Mouse (Mus musculus) hindbrain, embryonic 10.5 days (tissue): ENCODE measurements at regions not wholly inside any gene's neighbourhood (a gene's known extent, or its start where the extent isn't known, plus 50 kb on each side); places are given as distances from the start of the nearest gene placed in this dataset.

ENCODE experiments used
- DNase-seq: peaks from one replicate; pipeline ENCODE4 v3.0.0-alpha.2; 2017; ENCODE audit warnings: low spot score
- H3K27ac ChIP-seq: fragments of 300-500 bp; sonication (generic); 2 replicates; pipeline ENCODE4 v1.5.1; 2016; ENCODE audit warnings: mild to moderate bottlenecking, moderate library complexity
- H3K27me3 ChIP-seq: fragments of 300-500 bp; sonication (generic); 2 replicates; pipeline ENCODE4 v1.6.1; 2016; ENCODE audit warnings: mild to moderate bottlenecking; ENCODE audit not compliant: poor library complexity, insufficient read depth, severe bottlenecking
- H3K36me3 ChIP-seq: fragments of 300-500 bp; sonication (generic); 2 replicates; pipeline ENCODE4 v1.6.1; 2016; ENCODE audit warnings: mild to moderate bottlenecking, moderate library complexity
- H3K4me1 ChIP-seq: fragments of 300-500 bp; sonication (generic); replicated peaks from 2 replicates; pipeline ENCODE4 v1.6.1; 2016; ENCODE audit warnings: mild to moderate bottlenecking
- H3K4me3 ChIP-seq: fragments of 300-500 bp; sonication (generic); 2 replicates; pipeline ENCODE4 v1.5.1; 2016; ENCODE audit warnings: mild to moderate bottlenecking, moderate library complexity
- H3K9me3 ChIP-seq: fragments of 300-500 bp; sonication (generic); 2 replicates; pipeline ENCODE4 v1.6.1; 2016; ENCODE audit warnings: mild to moderate bottlenecking, moderate library complexity
- WGBS: fragments of 180-500 bp; shearing (Covaris S2); methylation state at CpG from one replicate; pipeline ENCODE4 v1.1.7; 2016; 5-methylcytosine and 5-hydroxymethylcytosine counted together

GRCm38 (mm10) chr13:47348517-47349145 lies 226.2 kb downstream of the Rnf144b start:
- no peaks in the 10 kb centered on the region for H3K9me3 ChIP-seq
- no peaks in the 10 kb centered on the region for H3K27me3 ChIP-seq
- 41% methylated on average over 17 of the region's 17 CpGs for WGBS
- H3K36me3 ChIP-seq, result no peaks in the 10 kb centered on the region
- H3K27ac ChIP-seq, result no peak overlapping the region
- H3K4me1 ChIP-seq, result no peaks in the 10 kb centered on the region
- H3K4me3 ChIP-seq, result no peak overlapping the region
- DNase-seq, result peak; percentile 77

DNA sequence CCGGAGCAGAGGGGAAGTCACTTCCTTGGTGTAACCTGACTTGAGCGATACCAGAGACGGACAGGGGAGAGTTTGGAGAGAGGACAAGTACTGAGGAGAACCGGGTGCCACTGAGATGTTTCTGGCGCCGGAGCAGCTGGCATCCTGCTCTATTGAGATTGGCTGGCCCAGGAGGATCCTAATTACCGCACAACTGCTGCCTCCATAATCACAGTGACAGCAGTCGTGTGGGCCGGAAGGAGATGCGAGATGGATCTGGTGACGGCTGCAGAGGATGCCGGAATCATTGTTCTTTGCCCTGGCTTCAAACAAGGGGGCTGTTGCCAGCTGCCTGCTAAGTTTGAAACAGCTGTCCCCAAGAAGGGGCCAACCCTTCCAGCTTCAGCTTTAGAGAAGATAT lies 232.0 kb downstream of the Rnf144b start:
- DNase-seq, result no peak
- Histone ChIP-seq H3K4me3 (no peak overlapping the region), H3K27me3 (no peaks in the 10 kb centered on the region), H3K27ac (no peak overlapping the region), H3K4me1 (peaks cover 7% of the 10 kb centered on the region; the same call in 1 of the 2 replicates), H3K36me3 (no peaks in the 10 kb centered on the region), H3K9me3 (no peaks in the 10 kb centered on the region)
- WGBS, result 89% methylated on average over 12 of the region's 12 CpGs

DNA sequence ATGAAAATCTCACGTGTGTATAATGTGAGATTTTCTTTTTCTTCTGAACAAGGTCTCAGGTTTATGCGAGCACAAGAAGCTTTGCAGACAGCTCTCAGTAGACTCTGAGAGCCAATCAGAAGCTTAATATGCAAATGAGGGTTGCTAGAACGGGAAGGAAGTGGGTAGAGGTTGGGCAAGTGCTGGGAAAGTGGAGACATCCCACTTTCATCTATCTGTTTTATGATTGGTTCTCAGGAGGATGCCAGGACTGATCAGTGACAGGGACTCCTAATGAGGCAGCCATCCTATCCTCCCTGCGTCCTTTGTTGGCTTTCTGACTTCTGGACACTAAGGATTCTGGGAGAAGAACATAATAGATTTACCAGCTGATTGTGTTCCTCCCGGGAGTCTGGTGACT lies 232.7 kb downstream of the Rnf144b start:
- H3K9me3 ChIP-seq, result no peaks in the 10 kb centered on the region
- H3K4me1 ChIP-seq, result peaks cover 7% of the 10 kb centered on the region; the same call in 1 of the 2 replicates
- H3K27me3 ChIP-seq, result no peaks in the 10 kb centered on the region
- no peaks in the 10 kb centered on the region for H3K36me3 ChIP-seq
- no peak for DNase-seq
- H3K27ac ChIP-seq, result no peak overlapping the region
- H3K4me3 ChIP-seq, result no peak overlapping the region
- WGBS, result 66% methylated on average over 5 of the region's 5 CpGs

DNA sequence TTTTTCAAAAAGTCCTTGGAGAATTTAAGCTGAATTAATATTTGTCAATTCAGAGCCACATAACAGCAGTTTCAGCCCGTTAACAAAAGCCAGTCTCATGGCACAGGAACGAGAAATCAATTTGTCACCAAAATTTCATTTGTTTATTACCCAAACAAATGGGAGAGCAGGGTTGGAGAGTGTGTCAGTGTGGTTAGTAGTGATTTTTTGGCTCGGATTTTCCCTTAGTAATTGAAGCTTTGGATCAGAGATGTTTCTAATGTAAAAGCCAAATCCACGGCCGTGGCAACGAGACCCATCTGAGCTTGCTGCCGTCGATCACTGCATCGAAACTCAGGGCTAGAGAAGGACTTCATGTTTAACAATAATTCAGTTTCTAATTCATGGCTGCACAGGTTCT lies 236.5 kb downstream of the Rnf144b start:
- 86% methylated on average over 9 of the region's 9 CpGs for WGBS
- no peaks in the 10 kb centered on the region for H3K9me3 ChIP-seq
- H3K27ac ChIP-seq, result no peak overlapping the region
- no peaks in the 10 kb centered on the region for H3K36me3 ChIP-seq
- H3K4me1 ChIP-seq, result peaks cover 7% of the 10 kb centered on the region; the same call in 1 of the 2 replicates
- H3K27me3 ChIP-seq, result no peaks in the 10 kb centered on the region
- H3K4me3 ChIP-seq, result no peak overlapping the region
- DNase-seq, result no peak

GRCm38 (mm10) chr13:47365776-47366175 lies 243.3 kb downstream of the Rnf144b start:
- DNase-seq, result peak; percentile 24
- Histone ChIP-seq H3K27ac (0 out of 2 replicates have a peak overlapping the region, but pooled peaks have one; percentile 9), H3K27me3 (no peaks in the 10 kb centered on the region), H3K4me1 (peaks cover 15% of the 10 kb centered on the region), H3K4me3 (no peak overlapping the region), H3K36me3 (no peaks in the 10 kb centered on the region), H3K9me3 (no peaks in the 10 kb centered on the region)
- 70% methylated on average over 7 of the region's 7 CpGs for WGBS

- no peaks in the 10 kb centered on the region for H3K27me3 ChIP-seq
- no peak overlapping the region for H3K4me3 ChIP-seq
- no peaks in the 10 kb centered on the region for H3K36me3 ChIP-seq
- 56% methylated on average over 13 of the region's 13 CpGs for WGBS
- peaks cover 15% of the 10 kb centered on the region for H3K4me1 ChIP-seq
- H3K9me3 ChIP-seq, result no peaks in the 10 kb centered on the region
- peak overlapping the region; percentile 35 for H3K27ac ChIP-seq
- DNase-seq, result no peak
Observed at GRCm38 (mm10) chr13:47368041-47368823, 245.8 kb downstream of the Rnf144b start.

DNA sequence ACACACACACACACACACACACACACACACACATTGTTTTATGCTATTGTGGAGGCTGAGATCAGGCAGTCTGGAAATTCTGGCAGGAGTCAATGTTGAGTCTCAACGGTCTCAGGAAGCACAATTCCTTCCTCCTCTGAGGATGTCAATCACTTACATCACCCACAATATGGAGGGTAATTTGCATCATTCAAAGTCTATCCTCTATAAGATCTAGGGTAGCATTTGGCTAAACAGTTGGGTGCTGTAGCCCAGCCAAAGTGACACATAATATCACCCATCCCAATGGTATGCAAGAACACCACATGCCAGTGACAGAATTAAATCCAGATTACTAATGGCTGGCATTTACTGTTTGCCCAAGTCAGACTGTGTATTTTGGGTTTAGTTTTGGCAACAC lies 252.1 kb downstream of the Rnf144b start:
- Histone ChIP-seq H3K27me3 (no peaks in the 10 kb centered on the region), H3K36me3 (no peaks in the 10 kb centered on the region), H3K9me3 (no peaks in the 10 kb centered on the region; the same call in 1 of the 2 replicates), H3K4me3 (no peak overlapping the region), H3K4me1 (no peaks in the 10 kb centered on the region), H3K27ac (no peak overlapping the region)
- 89% methylated on average over 1 of the region's 1 CpGs for WGBS
- no peak for DNase-seq

GRCm38 (mm10) chr13:47391023-47391422 lies 268.6 kb downstream of the Rnf144b start:
- WGBS, result 54% methylated on average over 5 of the region's 5 CpGs
- Histone ChIP-seq H3K4me3 (no peak overlapping the region), H3K4me1 (peaks cover 7% of the 10 kb centered on the region), H3K27ac (no peak overlapping the region), H3K9me3 (no peaks in the 10 kb centered on the region), H3K27me3 (no peaks in the 10 kb centered on the region), H3K36me3 (no peaks in the 10 kb centered on the region)
- no peak for DNase-seq

GRCm38 (mm10) chr13:47397726-47398350 lies 275.4 kb downstream of the Rnf144b start:
- H3K4me1 ChIP-seq, result 0 out of 2 replicates have a peak, but pooled peaks cover 3% of the 10 kb centered on the region
- 87% methylated on average over 8 of the region's 8 CpGs for WGBS
- no peak overlapping the region for H3K4me3 ChIP-seq
- H3K27me3 ChIP-seq, result no peaks in the 10 kb centered on the region
- H3K27ac ChIP-seq, result no peak overlapping the region
- H3K9me3 ChIP-seq, result no peaks in the 10 kb centered on the region
- H3K36me3 ChIP-seq, result no peaks in the 10 kb centered on the region
- DNase-seq, result no peak

- Histone ChIP-seq H3K27ac (no peak overlapping the region), H3K4me1 (0 out of 2 replicates have a peak, but pooled peaks cover 4% of the 10 kb centered on the region), H3K4me3 (no peak overlapping the region), H3K9me3 (no peaks in the 10 kb centered on the region), H3K27me3 (no peaks in the 10 kb centered on the region), H3K36me3 (no peaks in the 10 kb centered on the region)
- no peak for DNase-seq
- WGBS, result 88% methylated on average over 5 of the region's 5 CpGs
Observed at GRCm38 (mm10) chr13:47398976-47399375, 276.5 kb downstream of the Rnf144b start.

DNA sequence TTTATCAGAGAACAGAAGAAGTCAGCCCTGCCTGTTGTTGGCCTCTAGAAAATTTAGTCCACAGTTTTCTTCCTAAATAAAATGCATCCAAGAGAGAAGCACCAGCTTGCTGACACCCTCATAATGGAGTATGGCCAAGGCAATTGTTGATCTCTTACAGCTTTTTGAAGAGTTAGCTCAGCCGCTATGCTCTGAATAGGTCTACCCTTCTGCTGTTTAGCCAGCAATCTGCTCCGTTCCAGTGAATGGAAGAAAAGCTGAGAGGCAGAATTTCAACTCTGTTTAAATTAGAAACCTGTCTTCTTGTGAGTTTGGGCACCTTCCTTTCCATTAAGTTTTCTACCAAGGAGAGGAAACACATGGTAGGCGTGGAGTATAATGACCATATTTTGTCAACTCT lies 290.8 kb downstream of the Rnf144b start:
- WGBS, result 92% methylated on average over 3 of the region's 3 CpGs
- H3K27me3 ChIP-seq, result no peaks in the 10 kb centered on the region
- no peaks in the 10 kb centered on the region for H3K36me3 ChIP-seq
- H3K4me1 ChIP-seq, result no peaks in the 10 kb centered on the region; the same call in 1 of the 2 replicates
- H3K9me3 ChIP-seq, result no peaks in the 10 kb centered on the region
- no peak overlapping the region for H3K27ac ChIP-seq
- DNase-seq, result no peak
- no peak overlapping the region for H3K4me3 ChIP-seq

DNA sequence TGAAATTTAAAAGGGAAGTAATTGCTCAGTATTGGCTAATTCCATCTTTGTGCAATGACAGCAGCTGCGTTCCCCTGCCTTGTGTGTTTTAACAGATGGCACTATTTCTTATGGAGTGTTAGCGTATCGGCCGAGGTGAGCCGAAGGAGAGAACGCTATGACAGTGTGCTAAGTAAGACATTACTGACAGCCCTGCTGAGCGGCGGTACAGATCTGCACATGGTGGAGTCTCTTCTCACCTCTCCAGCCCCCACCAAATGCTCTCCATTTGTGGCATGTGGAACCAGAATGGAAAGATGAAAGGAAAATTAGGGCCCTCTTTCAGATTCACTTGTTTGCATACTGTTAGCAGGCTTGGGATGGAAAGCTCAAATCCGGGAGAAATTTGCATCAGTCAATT lies 291.5 kb downstream of the Rnf144b start:
- 85% methylated on average over 9 of the region's 9 CpGs for WGBS
- Histone ChIP-seq H3K9me3 (no peaks in the 10 kb centered on the region), H3K27ac (no peak overlapping the region), H3K4me3 (no peak overlapping the region), H3K4me1 (no peaks in the 10 kb centered on the region; the same call in 1 of the 2 replicates), H3K36me3 (no peaks in the 10 kb centered on the region), H3K27me3 (no peaks in the 10 kb centered on the region)
- DNase-seq, result no peak

- Histone ChIP-seq H3K27ac (no peak overlapping the region), H3K27me3 (0 out of 2 replicates have a peak, but pooled peaks cover 2% of the 10 kb centered on the region), H3K4me1 (no peaks in the 10 kb centered on the region), H3K4me3 (no peak overlapping the region), H3K9me3 (no peaks in the 10 kb centered on the region), H3K36me3 (no peaks in the 10 kb centered on the region)
- no peak for DNase-seq
- 79% methylated on average over 8 of the region's 8 CpGs for WGBS
Observed at GRCm38 (mm10) chr13:47429856-47430365, 307.5 kb downstream of the Rnf144b start.
